Mouse (Mus musculus) CH12.LX (cell line): ENCODE measurements around the gene Rpl31. TPM values are rescaled to one million over a fixed set of nuclear protein-coding genes. Genes with fewer than 3 reads are reported as not detected.

Experiments
- DNase-seq: peaks from one replicate; pipeline ENCODE4 v3.0.0-alpha.2; 2013; ENCODE audit errors: extremely low read depth
- H3K27ac ChIP-seq: 2 replicates; pipeline ENCODE4 v1.5.1; 2012; ENCODE audit warnings: low read depth, mild to moderate bottlenecking, control low read depth, moderate library complexity; ENCODE audit not compliant: insufficient read depth
- H3K27me3 ChIP-seq: replicated peaks from 2 replicates; pipeline ENCODE3; 2012; ENCODE audit warnings: inconsistent platforms
- H3K36me3 ChIP-seq, 2 experiments: replicated peaks in 1 of 2; 2 replicates each; pipeline versions ENCODE3 to v1.6.1; 2012; ENCODE audit warnings: inconsistent platforms in 1 of 2, low read length in 1 of 2, mild to moderate bottlenecking in 1 of 2, mixed read lengths in 1 of 2, moderate library complexity in 1 of 2; ENCODE audit not compliant: control insufficient read depth in 1 of 2, insufficient read depth in 1 of 2
- H3K4me1 ChIP-seq, 2 experiments: 2 replicates each; pipeline ENCODE4 v1.6.1; 2012; ENCODE audit warnings: inconsistent platforms in 1 of 2, moderate library complexity in 1 of 2; ENCODE audit not compliant: insufficient read depth in 2 of 2, control insufficient read depth in 1 of 2
- H3K4me2 ChIP-seq: 2 replicates; pipeline ENCODE4 v1.6.1; 2012; ENCODE audit warnings: low read depth, mild to moderate bottlenecking, control low read depth; ENCODE audit not compliant: poor library complexity, insufficient read depth, severe bottlenecking
- H3K4me3 ChIP-seq, 3 experiments: fragments of 150-350 bp in 1 of 3; sonication (generic) in 1 of 3; replicated peaks in 1 of 3; 2 replicates each; pipeline versions ENCODE3 to v1.5.1; 2011 to 2012; ENCODE audit warnings: low read depth in 2 of 3, low read length in 2 of 3, mild to moderate bottlenecking in 2 of 3, moderate library complexity in 2 of 3, control low read depth in 1 of 3, improper control_type of control experiment in 1 of 3, inconsistent platforms in 1 of 3, mixed read lengths in 1 of 3; ENCODE audit not compliant: poor library complexity in 1 of 3
- H3K79me2 ChIP-seq: replicated peaks from 2 replicates; pipeline ENCODE4 v1.6.1; 2012; ENCODE audit warnings: mild to moderate bottlenecking, moderate library complexity; ENCODE audit not compliant: control insufficient read depth, poor library complexity, insufficient read depth, severe bottlenecking; ENCODE audit errors: extremely low read depth
- H3K9ac ChIP-seq: 2 replicates; pipeline ENCODE4 v1.6.1; 2012; ENCODE audit warnings: low read depth, mild to moderate bottlenecking, control low read depth, moderate library complexity; ENCODE audit not compliant: insufficient read depth
- H3K9me3 ChIP-seq: replicated peaks from 2 replicates; pipeline ENCODE3; 2012; ENCODE audit warnings: low read length, inconsistent platforms, mixed read lengths
- CHD2 ChIP-seq: IDR thresholded peaks from 2 replicates; pipeline ENCODE4 v1.6.1; 2011; ENCODE audit warnings: low read length, improper control_type of control experiment
- EP300 ChIP-seq: IDR thresholded peaks from 2 replicates; pipeline ENCODE4 v1.6.1; 2011; ENCODE audit warnings: low read length, improper control_type of control experiment
- HCFC1 ChIP-seq: IDR thresholded peaks from 2 replicates; pipeline ENCODE4 v1.6.1; 2012; ENCODE audit warnings: low read depth, mild to moderate bottlenecking, inconsistent platforms, low read length, improper control_type of control experiment
- IRF4 ChIP-seq: IDR thresholded peaks from 2 replicates; pipeline ENCODE4 v1.6.1; 2014; ENCODE audit warnings: low read depth, mild to moderate bottlenecking, inconsistent platforms, low read length, improper control_type of control experiment
- KAT2A ChIP-seq: IDR thresholded peaks from 2 replicates; pipeline ENCODE4 v1.6.1; 2012; ENCODE audit warnings: low read length, improper control_type of control experiment, inconsistent platforms; ENCODE audit not compliant: insufficient replicate concordance
- MAFK ChIP-seq: IDR thresholded peaks from 2 replicates; pipeline ENCODE4 v1.6.1; 2011; ENCODE audit warnings: low read length, improper control_type of control experiment; ENCODE audit not compliant: insufficient replicate concordance
- MEF2A ChIP-seq: IDR thresholded peaks from 2 replicates; pipeline ENCODE4 v1.6.1; 2014; ENCODE audit warnings: low read depth, mild to moderate bottlenecking, inconsistent platforms, low read length, improper control_type of control experiment, borderline replicate concordance
- MXI1 ChIP-seq: IDR thresholded peaks from 2 replicates; pipeline ENCODE4 v1.6.1; 2011; ENCODE audit warnings: mild to moderate bottlenecking, low read depth, low read length, improper control_type of control experiment
- MYC ChIP-seq: IDR thresholded peaks from 2 replicates; pipeline ENCODE4 v1.6.1; 2011; ENCODE audit warnings: low read depth, mild to moderate bottlenecking, improper control_type of control experiment, low read length
- RAD21 ChIP-seq: IDR thresholded peaks from 2 replicates; pipeline ENCODE4 v1.6.1; 2011; ENCODE audit warnings: low read depth, mild to moderate bottlenecking, low read length, improper control_type of control experiment, moderate library complexity
- RCOR1 ChIP-seq: conservative IDR thresholded peaks from 2 replicates; pipeline ENCODE4 v1.6.1; 2012; ENCODE audit warnings: low read depth, mild to moderate bottlenecking, inconsistent platforms, low read length, improper control_type of control experiment
- SIN3A ChIP-seq: IDR thresholded peaks from 2 replicates; pipeline ENCODE4 v1.6.1; 2012; ENCODE audit warnings: low read length, improper control_type of control experiment, inconsistent platforms
- SMC3 ChIP-seq: IDR thresholded peaks from 2 replicates; pipeline ENCODE4 v1.6.1; 2011; ENCODE audit warnings: low read depth, low read length, improper control_type of control experiment
- TCF12 ChIP-seq: IDR thresholded peaks from 2 replicates; pipeline ENCODE4 v1.6.1; 2014; ENCODE audit warnings: low read depth, mild to moderate bottlenecking, inconsistent platforms, low read length, improper control_type of control experiment
- UBTF ChIP-seq: IDR thresholded peaks from 2 replicates; pipeline ENCODE4 v1.6.1; 2012; ENCODE audit warnings: low read depth, mild to moderate bottlenecking, inconsistent platforms, low read length, improper control_type of control experiment, moderate library complexity
- ZMIZ1 ChIP-seq: IDR thresholded peaks from 2 replicates; pipeline ENCODE4 v1.6.1; 2012; ENCODE audit warnings: low read depth, mild to moderate bottlenecking, inconsistent platforms, low read length, improper control_type of control experiment
- ZNF384 ChIP-seq: IDR thresholded peaks from 2 replicates; pipeline ENCODE4 v1.6.1; 2012; ENCODE audit warnings: low read depth, low read length, improper control_type of control experiment, inconsistent platforms
- dilution Hi-C: fragments of 300-500 bp; cut with MboI; formaldehyde crosslinking; loops from 2 replicates; pipeline ENCODE4 v1.14.3; 2020; ENCODE audit warnings: low sequenced_read_pairs; ENCODE audit not compliant: extremely low pct_unique_long_range_greater_than_20kb, extremely low pct_ligation_motif_present
- in situ Hi-C: fragments of 300-500 bp; cut with MboI; formaldehyde crosslinking; loops from 3 replicates; pipeline ENCODE4 v1.14.3; 2019; ENCODE audit warnings: low sequenced_read_pairs, low pct_ligation_motif_present, low pct_unique_long_range_greater_than_20kb, mixed read lengths
- polyA plus RNA-seq: library from polyadenylated mRNA; unstranded; fragments of >175 nt; gene quantifications from 2 replicates; pipeline ENCODE4 v1.2.1, GENCODE M21; 2012; ENCODE audit warnings: low read depth; ENCODE audit not compliant: insufficient read length
- total RNA-seq, 2 experiments: library from RNA; depleted of rRNA; stranded (reverse); fragments of 300-350 nt in 1 of 2; fragments of >200 nt in 1 of 2; gene quantifications; 2 replicates each; pipeline ENCODE4 v1.2.3; 2012 to 2014

Rpl31 gene
- total and polyA plus RNA-seq, 3 experiments: 949 to 1,766 (median 1,044) TPM

- Histone ChIP-seq H3K36me3 (peaks cover 25 to 35% of the 10 kb centered on the region in 2 experiments), H3K4me3 (peak overlapping the region; percentile 49 to 99 (median 62)), H3K27ac (no peak overlapping the region), H3K9ac (peak overlapping the region; percentile 59; the same call in 1 of the 2 replicates), H3K4me1 (peaks cover 4 to 26% of the 10 kb centered on the region in 2 experiments; a peak in 2 of 4 replicates), H3K27me3 (peaks cover 4% of the 10 kb centered on the region)
- DNase-seq: no peak
- in situ Hi-C loops: no loop called here
- TF ChIP-seq CHD2 (no peak), HCFC1 (no peak), MXI1 (no peak), SMC3 (no peak), EP300 (no peak), MEF2A (no peak), UBTF (no peak), KAT2A (no peak), MYC (no peak), RAD21 (no peak), IRF4 (no peak), RCOR1 (no peak), TCF12 (no peak), MAFK (no peak), ZMIZ1 (no peak)
- TF ChIP-seq, all 38 proteins: peak for 0
- dilution Hi-C loops: no loop called here
- H3K4me2 ChIP-seq: peak overlapping the region; percentile 86
- no peaks in the 10 kb centered on the region for H3K9me3 ChIP-seq
- H3K79me2 ChIP-seq: peaks cover 27% of the 10 kb centered on the region
Measured at GRCm38 (mm10) chr1:39367045-39367444, 597 bp upstream of the Rpl31 start.

DNA sequence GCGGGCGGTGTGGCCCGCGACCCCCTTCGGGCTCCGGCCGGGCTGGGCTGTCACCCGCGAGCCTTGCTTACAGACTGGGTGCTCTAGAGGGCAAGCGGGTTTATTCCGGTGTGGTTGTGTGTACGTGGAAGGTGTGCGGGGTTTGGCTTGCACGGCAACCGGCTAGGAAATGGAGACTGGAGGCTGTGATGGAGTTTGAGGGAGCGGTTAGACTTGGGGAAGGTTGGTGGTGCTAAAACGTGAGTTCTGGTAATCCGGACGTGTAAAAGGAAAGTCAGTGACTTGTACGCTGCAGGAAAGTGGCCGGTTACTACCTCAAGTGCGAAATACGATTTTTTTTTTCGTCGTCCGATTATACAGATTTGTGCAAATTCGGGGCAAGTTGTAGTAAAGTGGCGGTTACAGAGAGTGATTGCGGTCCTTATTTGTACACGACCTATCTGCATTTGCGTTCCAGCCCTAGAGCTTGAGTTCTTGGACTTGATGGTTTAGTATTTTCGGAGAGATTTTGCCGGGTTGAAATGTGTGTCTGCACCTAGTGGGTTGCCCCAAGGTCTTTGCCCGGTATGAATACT, 712 bp downstream of the Rpl31 start:
- H3K36me3 ChIP-seq: peaks cover 37 to 48% of the 10 kb centered on the region in 2 experiments

More for the DNA sequence above, 712 bp downstream of the Rpl31 start:
- H3K4me3 ChIP-seq: peak overlapping the region; percentile 83 to 100 (median 99)
- H3K4me2 ChIP-seq: peak overlapping the region; percentile 81
- H3K9ac ChIP-seq: peak overlapping the region; percentile 95
- H3K27me3 ChIP-seq: no peaks in the 10 kb centered on the region
- H3K9me3 ChIP-seq: no peaks in the 10 kb centered on the region
- in situ Hi-C loops: no loop called here
- TF ChIP-seq SIN3A: no peak
- no peak for TF ChIP-seq ZNF384
- dilution Hi-C loops: no loop called here
- peaks cover 27% of the 10 kb centered on the region for H3K79me2 ChIP-seq
- no peak for DNase-seq
- peaks cover 4 to 26% of the 10 kb centered on the region in 2 experiments; a peak in 2 of 4 replicates for H3K4me1 ChIP-seq
- H3K27ac ChIP-seq: peak overlapping the region; percentile 53
